Mouse (Mus musculus): ENCODE results near the gene Mlip.

GRCm38 (mm10) chr9:77399801-77400200 is 47.0 kb upstream of the Mlip start:
- TF ChIP-seq FLI1 (IDR thresholded peaks at IDR 0.05; ENCODE audit: low read length): no peak
- TF ChIP-seq GATA1 (IDR thresholded peaks at IDR 0.05; ENCODE audit: borderline replicate concordance, low read length): no peak
